19 mouse cellular contexts compared by ENCODE assay signal in the genomic region with DNA sequence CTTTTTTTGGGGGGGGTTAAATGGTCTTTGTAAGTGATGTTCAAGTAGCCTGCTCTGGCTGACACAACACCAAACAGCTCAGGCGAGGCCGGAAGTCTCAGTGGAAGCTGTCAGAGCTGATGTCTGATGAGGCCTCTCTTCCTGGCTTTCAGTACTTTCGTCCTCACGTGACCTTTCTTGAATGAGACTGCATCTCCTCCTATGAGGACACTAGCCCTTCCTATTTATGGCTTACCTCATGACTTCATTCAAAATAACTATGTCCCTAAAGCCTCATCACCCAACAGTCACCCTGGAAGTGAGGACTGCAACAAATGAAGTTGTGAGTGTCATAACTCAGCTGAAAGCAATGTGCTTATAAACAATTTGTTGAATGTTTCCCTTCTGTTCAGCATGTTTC. TPM values are rescaled to one million over a fixed set of nuclear protein-coding genes. Genes with fewer than 3 reads are reported as not detected.
DNase-seq lines count a peak whose midpoint lies in the region; ATAC-seq and TF ChIP-seq lines count a peak whose summit lies in the region.
"Had no signal": no experiment of that assay in that cellular context is flagged by ENCODE, and none has a peak within 500 bp of the region (broad histone marks: within the 10 kb centered on the region; RNA-seq: fewer than 3 reads in every experiment).

No protein-coding gene starts in this region.

- no peaks in the 10 kb centered on the region for H3K79me3 ChIP-seq in C2C12 (ENCODE audit: low read depth)

- no peaks in the 10 kb centered on the region; the same call in 1 of the 2 replicates for H3K36me3 ChIP-seq in heart, adult 2 months (ENCODE audit: control insufficient read depth, insufficient read depth, low read length)
- H3K36me3 ChIP-seq in heart, embryonic 11.5 days (ENCODE audit: control insufficient read depth, insufficient read depth, low read length) = no peaks in the 10 kb centered on the region
- no peaks in the 10 kb centered on the region for H3K36me3 ChIP-seq in C2C12 (ENCODE audit: control insufficient read depth, insufficient read depth)
- no peaks in the 10 kb centered on the region for H3K36me3 ChIP-seq in hindbrain, embryonic 10.5 days
- H3K36me3 ChIP-seq in hindbrain, embryonic 12.5 days = no peaks in the 10 kb centered on the region
- H3K36me3 ChIP-seq: limb, embryonic 10.5 days; liver, embryonic 12.5 days; midbrain, embryonic 10.5 days had no signal

- no peak overlapping the region for H3K9ac ChIP-seq in heart, adult 2 months (ENCODE audit: low read depth, low read length)
- H3K9ac ChIP-seq in heart, embryonic 11.5 days (ENCODE audit: low read depth, low read length) = no peak overlapping the region
- H3K9ac ChIP-seq in hindbrain, embryonic 12.5 days = no peak overlapping the region
- H3K9ac ChIP-seq: liver, embryonic 12.5 days had no signal

- intact Hi-C loops in heart, adult 2 months (cut with DNase I) = no loop called here
- intact Hi-C loops in left cerebral cortex, postnatal 36 days (cut with DNase I) = no loop called here

- H3K79me2 ChIP-seq in heart, adult 2 months (replicated peaks; ENCODE audit: control insufficient read depth, insufficient read depth, low read length) = no peaks in the 10 kb centered on the region
- H3K79me2 ChIP-seq in C2C12 (ENCODE audit: control insufficient read depth, insufficient read depth) = no peaks in the 10 kb centered on the region

- no peaks in the 10 kb centered on the region for H3K4me1 ChIP-seq in heart, adult 2 months (ENCODE audit: control insufficient read depth, insufficient read depth, low read length)
- no peaks in the 10 kb centered on the region for H3K4me1 ChIP-seq in heart, embryonic 11.5 days (ENCODE audit: control insufficient read depth, insufficient read depth, low read length)
- no peaks in the 10 kb centered on the region for H3K4me1 ChIP-seq in hindbrain, embryonic 10.5 days (replicated peaks)
- H3K4me1 ChIP-seq in hindbrain, embryonic 12.5 days = no peaks in the 10 kb centered on the region
- H3K4me1 ChIP-seq: limb, embryonic 10.5 days; midbrain, embryonic 10.5 days had no signal

- no peak overlapping the region for H3K4me3 ChIP-seq in heart, adult 2 months
- no peak overlapping the region for H3K4me3 ChIP-seq in heart, embryonic 11.5 days (ENCODE audit: low read depth, low read length)
- no peak overlapping the region for H3K4me3 ChIP-seq in C2C12 (ENCODE audit: insufficient read depth, poor library complexity, severe bottlenecking)
- H3K4me3 ChIP-seq in hindbrain, embryonic 10.5 days = no peak overlapping the region
- H3K4me3 ChIP-seq in hindbrain, embryonic 12.5 days = no peak overlapping the region
- H3K4me3 ChIP-seq: limb, embryonic 10.5 days; liver, embryonic 12.5 days; midbrain, embryonic 10.5 days had no signal

- no peak overlapping the region for H3K4me2 ChIP-seq in heart, embryonic 11.5 days
- H3K4me2 ChIP-seq in hindbrain, embryonic 12.5 days (replicated peaks) = no peak overlapping the region
- H3K4me2 ChIP-seq: liver, embryonic 12.5 days had no signal

- DNase-seq in heart, adult 2 months = no peak
- peak; percentile 42 to 44 for DNase-seq in lung, postnatal 4 days
- no peak for DNase-seq in left cerebral cortex, postnatal 36 days (ENCODE audit: low spot score in 2 of 2)
- no peak for DNase-seq in hindbrain, embryonic 10.5 days (ENCODE audit: low spot score)
- DNase-seq: cerebellum, postnatal 14 days; kidney, adult 2 months; kidney, postnatal 4 days; right cerebral cortex, adult 18-20 months had no signal

- 23% methylated on average over 4 of the region's 4 CpGs for WGBS in heart, adult 2 months
- WGBS in heart, embryonic 11.5 days (ENCODE audit: insufficient replicate concordance) = 44% methylated on average over 4 of the region's 4 CpGs
- 79% methylated on average over 4 of the region's 4 CpGs for WGBS in hindbrain, embryonic 10.5 days
- WGBS in hindbrain, embryonic 12.5 days = 72% methylated on average over 4 of the region's 4 CpGs

- ATAC-seq in heart, embryonic 11.5 days (replicated peaks; ENCODE audit: insufficient number of reproducible peaks, low FRiP score, low TSS enrichment) = no peak
- peak; percentile 37; the same call in 1 of the 2 replicates for ATAC-seq in granulocyte monocyte progenitor cell, adult 5-6 weeks (replicated peaks; ENCODE audit: poor library complexity, severe bottlenecking)
- no peak for ATAC-seq in hindbrain, embryonic 12.5 days (ENCODE audit: low FRiP score)
- ATAC-seq: liver, embryonic 12.5 days had no signal

- no peaks in the 10 kb centered on the region for H3K9me3 ChIP-seq in heart, embryonic 11.5 days (replicated peaks; ENCODE audit: control insufficient read depth, low read length)
- H3K9me3 ChIP-seq in hindbrain, embryonic 10.5 days = no peaks in the 10 kb centered on the region
- no peaks in the 10 kb centered on the region for H3K9me3 ChIP-seq in hindbrain, embryonic 12.5 days (replicated peaks)
- H3K9me3 ChIP-seq: limb, embryonic 10.5 days; liver, embryonic 12.5 days; midbrain, embryonic 10.5 days had no signal

- H3K27me3 ChIP-seq in heart, adult 2 months (ENCODE audit: control insufficient read depth, insufficient read depth, low read length) = no peaks in the 10 kb centered on the region
- no peaks in the 10 kb centered on the region for H3K27me3 ChIP-seq in heart, embryonic 11.5 days (ENCODE audit: control insufficient read depth, insufficient read depth, low read length)
- peaks cover 3% of the 10 kb centered on the region for H3K27me3 ChIP-seq in C2C12 (ENCODE audit: control insufficient read depth, insufficient read depth, insufficient read length)
- H3K27me3 ChIP-seq in hindbrain, embryonic 10.5 days (ENCODE audit: insufficient read depth, poor library complexity, severe bottlenecking) = no peaks in the 10 kb centered on the region
- H3K27me3 ChIP-seq in hindbrain, embryonic 12.5 days = no peaks in the 10 kb centered on the region
- H3K27me3 ChIP-seq: liver, embryonic 12.5 days had no signal

- H3ac ChIP-seq in C2C12 (ENCODE audit: control insufficient read depth, insufficient read length, low read depth) = no peak overlapping the region

- peak overlapping the region; percentile 1; the same call in 1 of the 2 replicates for H3K27ac ChIP-seq in heart, adult 2 months
- no peak overlapping the region for H3K27ac ChIP-seq in heart, embryonic 11.5 days (ENCODE audit: low read depth, low read length)
- H3K27ac ChIP-seq in hindbrain, embryonic 10.5 days = no peak overlapping the region
- H3K27ac ChIP-seq in hindbrain, embryonic 12.5 days = no peak overlapping the region
- H3K27ac ChIP-seq: limb, embryonic 10.5 days; liver, embryonic 12.5 days; midbrain, embryonic 10.5 days had no signal

- no peak for TF ChIP-seq CTCF in heart, adult 2 months (IDR thresholded peaks at IDR 0.05)
- TF ChIP-seq CTCF in C2C12 (IDR thresholded peaks at IDR 0.05; ENCODE audit: control insufficient read depth, insufficient read depth, insufficient read length) = no peak

- no peak for TF ChIP-seq EP300 in heart, adult 2 months (IDR thresholded peaks at IDR 0.05; ENCODE audit: insufficient read depth, low read depth, low read length)

- TF ChIP-seq POLR2A in heart, adult 2 months (IDR thresholded peaks at IDR 0.05; ENCODE audit: insufficient read depth, low read depth, low read length) = no peak

TF ChIP-seq in C2C12, 6 proteins besides CTCF, POLR2A, EP300 and RAD21:
- TF ChIP-seq CEBPB (IDR thresholded peaks at IDR 0.05; ENCODE audit: low read depth) (no peak), USF1 (IDR thresholded peaks at IDR 0.05; ENCODE audit: low read depth) (peak; percentile 56)
TF ChIP-seq in C2C12: peak in this region for 1.

RNA-seq across cellular contexts. Expression of a gene that starts 19.1 kb away (rescaled TPM):
- total RNA-seq in heart, adult 2 months (2021) = not detected
- polyA plus RNA-seq in heart, adult 2 months (2012; rRNA removed) = 0.18 and 0.29 TPM in 2 replicates
- polyA plus RNA-seq in heart, embryonic 11.5 days (2014; fragmentation: Nextera tagmentation; extraction: Ambion mirVana) = not detected in 2 replicates
- polyA plus RNA-seq in C2C12 (2012; fragmentation: generic; extraction: Trizol) = not detected
- not detected in 2 replicates for total RNA-seq in granulocyte monocyte progenitor cell, adult 5-6 weeks (2014; fragmentation: Nextera tagmentation)
- not detected in 2 replicates for total RNA-seq in granulocyte monocyte progenitor cell, adult 5-6 weeks (2017)
- total RNA-seq in left cerebral cortex, postnatal 36 days (2021) = not detected
- polyA plus RNA-seq in hindbrain, embryonic 10.5 days (2016; fragmentation: Nextera tagmentation; extraction: Ambion mirVana) = 0.24 TPM in 1 of 2 replicates, not detected in the other
- not detected in 2 replicates for polyA plus RNA-seq in hindbrain, embryonic 12.5 days (2016; fragmentation: Nextera tagmentation; extraction: Ambion mirVana)
- total RNA-seq: gastrocnemius, adult 8-10 months; layer of hippocampus, postnatal 25 days had no signal
- polyA plus RNA-seq: heart, embryonic 14.5 days; hindbrain, embryonic 11.5 days; limb, embryonic 10.5 days; liver, embryonic 12.5 days; midbrain, embryonic 10.5 days had no signal

RNA-seq across cellular contexts. Expression of a gene that starts 24.6 kb away (rescaled TPM):
- total RNA-seq in heart, adult 2 months (2021) = not detected
- polyA plus RNA-seq in heart, adult 2 months (2012; rRNA removed) = 0.14 and 0.15 TPM in 2 replicates
- polyA plus RNA-seq in heart, embryonic 11.5 days (2014; fragmentation: Nextera tagmentation; extraction: Ambion mirVana) = 0.11 TPM in 1 of 2 replicates, not detected in the other
- not detected for polyA plus RNA-seq in C2C12 (2012; fragmentation: generic; extraction: Trizol)
- not detected in 2 replicates for total RNA-seq in granulocyte monocyte progenitor cell, adult 5-6 weeks (2014; fragmentation: Nextera tagmentation)
- 0.05 TPM in 1 of 2 replicates, not detected in the other for total RNA-seq in granulocyte monocyte progenitor cell, adult 5-6 weeks (2017)
- total RNA-seq in left cerebral cortex, postnatal 36 days (2021) = 10 to 100 TPM; 21.7 to 27.3 TPM
- polyA plus RNA-seq in hindbrain, embryonic 10.5 days (2016; fragmentation: Nextera tagmentation; extraction: Ambion mirVana) = 0.65 and 0.71 TPM in 2 replicates
- 1.6 and 1.7 TPM in 2 replicates for polyA plus RNA-seq in hindbrain, embryonic 12.5 days (2016; fragmentation: Nextera tagmentation; extraction: Ambion mirVana)
- total RNA-seq: gastrocnemius, adult 8-10 months had no signal

Comparison
In these comparisons a context has a peak if more than half of its experiments do, and no peak if none do; other contexts are left out.
1. DNase-seq: peak in lung, postnatal 4 days (2 of 2); none in heart, adult 2 months (0 of 2), left cerebral cortex, postnatal 36 days (0 of 2) and hindbrain, embryonic 10.5 days (single experiment).